Mouse (Mus musculus) forebrain, postnatal 0 days (tissue): ENCODE measurements around the gene C1qtnf4. TPM values are rescaled to one million over a fixed set of nuclear protein-coding genes. Genes with fewer than 3 reads are reported as not detected.

Experiments used
- ATAC-seq: fragments of 200-750 bp; cut with Nextera tagmentation; 2 replicates; pipeline ENCODE4 v1.8.0; 2017; ENCODE audit warnings: mild to moderate bottlenecking, moderate library complexity
- DNase-seq: peaks from one replicate; pipeline ENCODE4 v3.0.0-alpha.2; 2015
- H3K27ac ChIP-seq: fragments of 300-500 bp; sonication (generic); 2 replicates; pipeline ENCODE4 v1.5.1; 2014; ENCODE audit warnings: low read depth, mild to moderate bottlenecking, antibody characterized with exemption, low read length, moderate library complexity, mixed read lengths
- H3K27me3 ChIP-seq: fragments of 300-500 bp; sonication (generic); 2 replicates; pipeline ENCODE4 v1.6.1; 2014; ENCODE audit warnings: mild to moderate bottlenecking, low read length, mixed read lengths; ENCODE audit not compliant: insufficient read depth
- H3K36me3 ChIP-seq: fragments of 300-500 bp; sonication (generic); 2 replicates; pipeline ENCODE4 v1.6.1; 2014; ENCODE audit warnings: mild to moderate bottlenecking, moderate library complexity; ENCODE audit not compliant: insufficient read depth
- H3K4me1 ChIP-seq: fragments of 300-500 bp; sonication (generic); 2 replicates; pipeline ENCODE4 v1.6.1; 2014; ENCODE audit warnings: antibody characterized with exemption; ENCODE audit not compliant: insufficient read depth
- H3K4me2 ChIP-seq: fragments of 300-500 bp; sonication (generic); 2 replicates; pipeline ENCODE4 v1.6.1; 2014; ENCODE audit warnings: low read depth, mild to moderate bottlenecking, moderate library complexity
- H3K4me3 ChIP-seq: fragments of 300-500 bp; sonication (generic); 2 replicates; pipeline ENCODE4 v1.5.1; 2014; ENCODE audit warnings: low read depth, low read length, mixed read lengths
- H3K9ac ChIP-seq: fragments of 300-500 bp; sonication (generic); 2 replicates; pipeline ENCODE4 v1.6.1; 2014; ENCODE audit warnings: mild to moderate bottlenecking
- H3K9me3 ChIP-seq: fragments of 300-500 bp; sonication (generic); 2 replicates; pipeline ENCODE4 v1.6.1; 2016; ENCODE audit warnings: low read length
- CTCF ChIP-seq: sonication (generic); IDR thresholded peaks from 2 replicates; pipeline ENCODE4 v1.5.1; 2016; ENCODE audit warnings: antibody characterized with exemption, control low read depth, low read depth
- WGBS: fragments of 180-500 bp; shearing (Covaris S2); extraction: QIAGEN DNeasy Blood & Tissue Kit; methylation state at CpG from one replicate; pipeline ENCODE4 v1.1.7; 2014; 5-methylcytosine and 5-hydroxymethylcytosine counted together
- polyA plus RNA-seq: library from polyadenylated mRNA; unstranded; fragments of >200 nt; fragmentation: Nextera tagmentation; extraction: Ambion mirVana; gene quantifications from 2 replicates; pipeline ENCODE4 v1.2.1, GENCODE M21; 2015
- total RNA-seq: library from RNA; depleted of rRNA; stranded (reverse); fragments of >200 nt; gene quantifications from 2 replicates; pipeline ENCODE4 v1.2.3, GENCODE M21; 2014; rRNA removed

The C1qtnf4 gene
- 201 and 252 TPM in 2 replicates for total RNA-seq
- polyA plus RNA-seq: 185 and 189 TPM in 2 replicates

DNA sequence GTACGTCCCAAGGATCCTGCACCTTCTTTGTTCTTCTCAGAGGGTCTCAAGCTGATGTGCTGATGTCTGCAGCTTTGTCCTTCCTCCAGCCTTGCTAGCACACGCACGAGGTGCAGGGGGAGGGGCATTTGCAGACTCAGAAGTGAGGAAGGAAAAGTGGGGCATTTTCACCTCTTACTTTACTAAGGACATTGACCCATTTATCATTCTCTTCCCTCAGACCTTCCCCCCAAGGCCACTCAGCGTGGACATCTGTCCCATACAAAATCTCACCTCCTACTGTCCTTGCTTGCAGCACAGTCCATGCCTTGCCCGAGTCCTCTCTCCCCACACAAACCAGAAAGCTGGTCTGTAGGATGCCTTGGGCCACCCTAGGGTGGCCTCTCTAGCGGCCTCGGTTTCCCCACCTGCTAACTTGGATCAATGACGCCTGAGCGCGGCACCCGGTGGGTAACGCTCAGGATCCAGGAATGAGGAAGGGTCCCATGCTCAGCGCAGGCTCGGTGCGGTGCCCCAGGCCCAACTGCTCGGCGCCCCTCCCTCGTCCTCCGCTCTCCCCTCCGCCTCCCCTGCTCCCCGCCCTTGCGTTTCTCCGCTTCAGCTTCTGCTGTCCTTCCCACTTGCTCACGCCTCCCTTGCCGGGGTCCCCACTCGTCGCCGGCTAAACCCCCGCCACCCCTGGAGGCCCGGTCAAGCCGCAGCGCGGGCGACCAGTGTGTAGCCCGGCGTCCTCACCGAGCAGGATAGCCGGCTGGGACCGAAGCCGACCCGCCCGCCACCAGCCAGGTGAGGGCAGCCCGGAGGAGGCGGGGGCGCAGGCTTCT, at the start of gene C1qtnf4:
C1qtnf4 (plus strand) TSS at position 643 of the 824 bp plus-strand sequence.
- 2% methylated on average over 44 of the region's 45 CpGs for WGBS
- peak within 1 kb of the TSS; percentile 79 for H3K4me2 ChIP-seq
- no peaks in the 10 kb centered on the region for H3K9me3 ChIP-seq
- DNase-seq: peak; percentile 84
- H3K36me3 ChIP-seq: no peaks in the 10 kb centered on the region
- no peak for TF ChIP-seq CTCF
- H3K9ac ChIP-seq: peak within 1 kb of the TSS; percentile 94
- peak; percentile 83 for ATAC-seq
- H3K27me3 ChIP-seq: peaks cover 3% of the 10 kb centered on the region; the same call in 1 of the 2 replicates
- peak within 1 kb of the TSS; percentile 94 for H3K27ac ChIP-seq
- H3K4me1 ChIP-seq: peaks cover 22% of the 10 kb centered on the region
- H3K4me3 ChIP-seq: peak within 1 kb of the TSS; percentile 72

DNA sequence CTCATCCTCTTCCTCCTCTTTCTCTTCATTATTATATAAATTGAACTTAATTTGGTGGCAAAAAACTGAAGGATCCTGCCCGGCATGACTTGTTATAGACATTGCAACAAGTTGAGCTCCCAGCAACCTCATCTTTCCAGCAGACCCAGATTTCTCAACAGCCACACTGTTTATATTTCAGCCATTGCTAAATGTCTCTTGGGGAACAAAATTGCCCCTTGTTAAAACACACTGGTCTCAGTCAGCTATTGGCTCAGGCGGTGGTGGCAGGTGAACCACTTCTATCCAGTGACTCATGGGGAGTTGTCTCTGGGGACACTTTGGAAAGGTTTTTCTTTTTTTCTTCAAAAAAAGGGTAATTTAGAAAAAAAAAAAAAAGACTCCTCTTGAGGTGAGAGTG, 47.0 kb upstream of the C1qtnf4 start:
- no peaks in the 10 kb centered on the region for H3K4me1 ChIP-seq
- DNase-seq: no peak
- H3K4me2 ChIP-seq: no peak overlapping the region
- H3K9me3 ChIP-seq: no peaks in the 10 kb centered on the region
- 90% methylated on average over 2 of the region's 2 CpGs for WGBS
- no peak overlapping the region for H3K9ac ChIP-seq
- no peaks in the 10 kb centered on the region for H3K27me3 ChIP-seq
- no peak overlapping the region for H3K27ac ChIP-seq
- H3K36me3 ChIP-seq: no peaks in the 10 kb centered on the region
- H3K4me3 ChIP-seq: no peak overlapping the region
- TF ChIP-seq CTCF: no peak
- no peak for ATAC-seq

DNA sequence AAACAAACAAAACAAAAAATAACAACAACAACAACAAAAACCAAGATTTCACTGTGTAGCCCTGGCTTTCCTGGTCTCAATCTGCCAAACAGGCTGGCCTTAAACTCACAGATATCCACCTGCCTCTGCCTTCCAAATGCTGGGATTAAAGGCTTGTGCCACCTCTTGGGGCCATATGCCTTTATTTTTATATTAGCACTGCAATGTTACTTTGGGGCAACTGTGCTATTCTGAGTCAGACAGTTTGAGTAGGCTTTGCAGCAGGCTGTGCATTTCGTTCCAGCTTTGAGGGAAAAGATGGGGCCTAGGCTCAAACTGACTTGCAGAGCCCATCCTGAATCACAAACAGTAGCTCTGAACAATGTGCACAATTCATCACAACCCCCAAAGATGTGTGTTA, 42.0 kb upstream of the C1qtnf4 start:
- no peak for TF ChIP-seq CTCF
- H3K4me2 ChIP-seq: no peak overlapping the region
- H3K9me3 ChIP-seq: no peaks in the 10 kb centered on the region
- H3K27me3 ChIP-seq: no peaks in the 10 kb centered on the region
- WGBS: 59% methylated on average over 1 of the region's 1 CpGs
- peaks cover 10% of the 10 kb centered on the region for H3K4me1 ChIP-seq
- no peaks in the 10 kb centered on the region for H3K36me3 ChIP-seq
- no peak overlapping the region for H3K27ac ChIP-seq
- H3K9ac ChIP-seq: no peak overlapping the region
- no peak overlapping the region for H3K4me3 ChIP-seq
- DNase-seq (no peak), ATAC-seq (no peak)

DNA sequence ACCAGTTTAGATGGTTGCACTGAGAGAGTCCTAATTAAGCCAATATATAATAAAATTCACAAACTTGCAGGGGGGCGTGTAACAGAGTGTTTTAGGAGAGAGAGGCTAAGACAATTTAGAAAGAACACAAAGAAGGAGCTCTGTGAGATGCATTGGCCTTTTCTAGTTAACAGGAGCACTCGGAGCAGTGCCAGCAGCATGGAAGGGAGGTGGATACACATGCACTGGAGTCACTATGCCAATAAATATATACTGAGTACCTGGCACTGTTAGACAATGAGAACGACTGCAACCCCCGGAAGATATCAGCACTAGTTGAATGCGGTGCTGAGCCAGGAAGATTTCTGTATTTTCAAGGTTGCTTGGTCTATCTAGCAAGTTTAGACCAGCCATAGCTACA, 41.4 kb upstream of the C1qtnf4 start:
- Histone ChIP-seq H3K27me3 (no peaks in the 10 kb centered on the region), H3K9ac (no peak overlapping the region), H3K36me3 (no peaks in the 10 kb centered on the region), H3K9me3 (no peaks in the 10 kb centered on the region), H3K4me2 (no peak overlapping the region), H3K27ac (no peak overlapping the region), H3K4me3 (no peak overlapping the region), H3K4me1 (peaks cover 16% of the 10 kb centered on the region)
- ATAC-seq (no peak), DNase-seq (no peak)
- 79% methylated on average over 5 of the region's 5 CpGs for WGBS
- no peak for TF ChIP-seq CTCF

DNA sequence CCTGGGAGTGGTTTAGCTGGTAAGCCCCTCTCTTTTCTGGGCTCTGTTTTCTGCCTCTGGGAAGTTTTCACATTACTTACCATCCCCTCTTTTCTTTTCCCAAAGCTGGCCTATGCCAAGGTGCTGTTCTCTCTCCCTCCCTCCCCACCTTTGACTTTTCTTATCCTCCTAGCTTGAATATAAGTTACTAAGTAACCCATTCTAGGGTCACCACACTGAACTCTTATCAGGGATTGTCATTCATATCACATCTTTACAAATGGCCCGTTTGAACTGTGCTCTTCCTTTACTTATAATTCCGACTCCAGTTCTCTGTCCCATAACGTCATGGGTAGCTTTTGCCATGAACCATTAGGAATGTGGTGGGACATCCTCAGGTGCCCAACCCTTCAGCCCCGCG, 40.4 kb upstream of the C1qtnf4 start:
- Histone ChIP-seq H3K4me2 (no peak overlapping the region), H3K36me3 (peaks cover 1% of the 10 kb centered on the region; the same call in 1 of the 2 replicates), H3K9ac (no peak overlapping the region), H3K4me3 (no peak overlapping the region), H3K9me3 (no peaks in the 10 kb centered on the region), H3K27ac (no peak overlapping the region), H3K27me3 (no peaks in the 10 kb centered on the region), H3K4me1 (peaks cover 17% of the 10 kb centered on the region)
- TF ChIP-seq CTCF: no peak
- WGBS: 88% methylated on average over 5 of the region's 5 CpGs
- ATAC-seq (no peak), DNase-seq (no peak)

DNA sequence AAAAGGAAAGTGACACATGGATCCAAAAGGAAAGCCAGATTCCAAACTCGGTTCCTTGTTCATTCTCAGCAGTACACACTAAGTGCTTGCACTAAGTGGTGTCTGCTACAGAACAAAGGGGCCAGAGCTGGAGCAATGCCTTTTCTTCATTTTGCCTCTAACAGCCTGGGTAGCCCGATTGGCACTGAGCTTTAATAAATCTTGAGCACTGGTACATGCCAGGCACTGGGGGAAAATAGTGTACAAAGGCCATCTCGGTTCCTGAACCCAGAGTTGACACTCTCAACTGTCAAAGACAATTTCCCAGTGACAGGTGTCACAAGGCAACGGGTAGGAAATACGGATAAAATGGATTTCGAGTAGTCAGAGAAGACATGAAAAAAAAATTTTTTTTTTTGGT, 39.5 kb upstream of the C1qtnf4 start:
- H3K9ac ChIP-seq: peak overlapping the region; percentile 94
- ATAC-seq: no peak
- DNase-seq: no peak
- no peaks in the 10 kb centered on the region for H3K9me3 ChIP-seq
- H3K36me3 ChIP-seq: peaks cover 10% of the 10 kb centered on the region
- peak overlapping the region; percentile 77 for H3K27ac ChIP-seq
- peaks cover 17% of the 10 kb centered on the region for H3K4me1 ChIP-seq
- 38% methylated on average over 6 of the region's 6 CpGs for WGBS
- peak overlapping the region; percentile 94 for H3K4me3 ChIP-seq
- H3K27me3 ChIP-seq: no peaks in the 10 kb centered on the region
- peak overlapping the region; percentile 77 for H3K4me2 ChIP-seq
- no peak for TF ChIP-seq CTCF

DNA sequence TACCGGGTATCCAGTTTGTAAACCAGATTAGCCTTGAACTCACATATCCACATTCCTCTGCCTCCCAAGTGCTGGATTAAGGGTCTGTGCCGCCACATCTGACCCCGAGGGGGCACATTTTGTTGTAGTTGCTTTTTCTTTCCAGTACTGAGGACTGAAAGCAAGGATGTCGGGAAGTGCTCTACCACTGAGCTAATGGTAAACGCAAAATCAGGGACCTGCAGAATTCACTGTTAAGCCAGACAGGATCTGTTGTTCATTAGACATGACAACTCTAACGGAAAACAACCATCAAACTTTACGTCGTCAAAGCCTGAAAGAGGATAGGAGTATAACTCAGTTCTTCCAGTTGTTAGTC, 39.1 kb upstream of the C1qtnf4 start:
- H3K4me3 ChIP-seq: peak overlapping the region; percentile 94
- peak overlapping the region; percentile 77 for H3K4me2 ChIP-seq
- peak overlapping the region; percentile 77 for H3K27ac ChIP-seq
- no peaks in the 10 kb centered on the region for H3K9me3 ChIP-seq
- TF ChIP-seq CTCF: no peak; the same call in 1 of the 2 replicates
- H3K36me3 ChIP-seq: peaks cover 13% of the 10 kb centered on the region
- H3K9ac ChIP-seq: peak overlapping the region; percentile 94
- ATAC-seq: peak; percentile 54
- H3K27me3 ChIP-seq: no peaks in the 10 kb centered on the region
- H3K4me1 ChIP-seq: peaks cover 17% of the 10 kb centered on the region
- no peak for DNase-seq
- 2% methylated on average over 8 of the region's 8 CpGs for WGBS
